Mouse (Mus musculus) gastrocnemius, postnatal 10 days (tissue): ENCODE data around the gene Lrrc45. TPM values are rescaled to one million over a fixed set of nuclear protein-coding genes. Genes with fewer than 3 reads are reported as not detected.
A peak's percentile ranks its signal among the peaks of the same experiment; 100 is the strongest.

ENCODE experiments used
- DNase-seq: peaks from one replicate; pipeline ENCODE4 v3.0.0; 2021; ENCODE audit warnings: mixed read lengths
- total RNA-seq, 2 experiments: library from RNA; stranded (reverse); gene quantifications; 2 replicates each; pipeline ENCODE4 v1.2.3; 2021

The Lrrc45 gene
- total RNA-seq, 2 experiments from 2014 or later, result 7.7 to 10.1 TPM

DNA sequence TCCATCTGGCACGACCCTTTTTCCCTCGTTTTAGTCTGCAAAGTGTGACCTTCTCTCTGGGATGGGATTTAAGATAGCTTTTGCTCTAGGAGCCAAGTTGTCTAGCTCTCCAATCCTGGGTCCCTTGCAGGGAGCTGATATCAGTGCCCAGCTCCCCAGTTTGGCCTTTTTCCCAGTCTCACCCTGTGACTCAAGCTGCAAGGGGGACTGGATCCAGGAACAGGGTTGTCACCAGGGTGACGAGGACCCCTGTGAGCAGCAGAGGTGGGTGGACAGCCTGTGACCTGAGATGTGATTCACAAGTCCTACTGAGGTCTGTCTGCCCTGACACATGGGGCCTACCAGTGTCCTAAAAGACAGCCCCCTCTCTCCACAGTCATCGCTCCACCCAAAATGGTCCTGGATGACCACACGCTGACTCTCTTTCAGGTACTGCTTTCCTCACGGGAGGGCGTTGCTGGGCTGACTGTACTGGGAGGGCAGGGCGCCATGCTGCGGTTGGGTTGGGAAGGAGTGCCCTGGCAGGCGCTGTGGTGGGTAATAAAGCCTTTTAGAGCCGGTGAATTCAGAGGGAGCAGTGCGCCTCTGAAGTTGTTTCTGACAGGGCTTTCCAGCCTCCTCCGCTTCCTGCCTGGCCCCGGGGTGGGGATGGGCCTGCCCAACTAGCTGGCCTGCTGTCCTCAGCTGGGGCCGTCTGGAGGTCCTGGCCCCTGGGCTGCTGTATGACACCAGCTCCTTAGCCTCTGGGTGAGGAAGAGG, 9.8 kb upstream of the Lrrc45 start:
- DNase-seq, result no peak

DNA sequence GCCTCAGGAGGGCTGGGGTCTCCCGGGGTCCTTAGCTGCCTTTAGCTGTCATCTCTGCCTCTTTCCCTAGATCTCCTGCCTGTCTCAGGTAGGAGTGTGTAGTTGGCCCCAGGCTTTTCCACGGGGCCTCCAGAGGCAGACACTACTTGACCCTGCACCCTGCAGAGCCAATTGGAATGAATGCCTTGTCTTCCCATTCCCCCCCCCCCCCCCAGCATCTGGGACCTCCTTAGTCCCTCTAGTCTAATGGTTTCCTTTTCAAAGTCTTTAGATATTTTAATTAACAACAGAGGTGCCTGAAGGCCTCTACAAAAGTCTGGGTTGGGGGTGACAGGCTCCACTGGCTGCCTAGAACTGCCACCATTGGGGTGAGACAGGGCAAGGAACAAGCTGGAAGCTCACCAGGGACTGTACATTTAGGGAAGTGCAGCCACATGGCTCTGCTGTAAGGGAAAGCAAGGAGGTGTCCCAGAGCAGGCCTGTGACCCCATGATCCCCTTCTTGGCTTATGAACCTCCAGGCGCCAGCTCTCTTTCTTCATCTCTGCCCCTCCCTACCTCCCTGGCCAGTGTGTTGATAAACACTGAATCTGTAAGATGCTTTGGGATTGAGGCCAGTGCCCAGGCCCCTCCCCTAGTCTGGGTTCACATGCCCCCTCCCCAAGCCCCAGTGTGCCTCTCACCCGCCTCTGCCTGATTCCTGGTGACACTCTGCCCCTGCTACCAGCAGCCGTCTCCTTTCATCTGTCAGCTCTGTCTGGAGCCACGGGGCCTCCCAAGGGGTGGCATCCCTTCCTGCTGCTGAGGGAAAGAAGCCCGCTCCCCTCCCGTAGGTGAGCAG, 9.0 kb upstream of the Lrrc45 start:
- no peak for DNase-seq

DNA sequence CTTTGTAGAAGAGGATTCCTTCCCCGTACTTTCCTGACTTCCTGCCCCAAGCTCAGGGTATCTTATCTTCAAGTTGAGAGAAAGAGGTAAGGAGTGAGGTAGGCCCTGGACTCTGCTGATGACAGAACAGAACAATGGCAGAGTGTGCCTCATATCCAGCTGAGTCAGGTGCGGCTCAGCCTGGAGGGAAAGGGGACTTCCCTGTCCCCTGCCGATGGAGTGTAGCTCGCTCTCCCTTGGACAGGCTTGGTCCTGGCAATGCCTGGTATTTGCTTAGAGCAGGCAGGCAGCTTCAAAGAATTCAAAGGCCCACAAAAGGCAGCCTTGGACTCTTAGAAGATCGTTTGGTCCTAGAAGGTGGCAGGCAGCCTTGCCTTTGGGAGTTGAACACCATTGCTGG, 7.6 kb upstream of the Lrrc45 start:
- DNase-seq, result no peak

DNA sequence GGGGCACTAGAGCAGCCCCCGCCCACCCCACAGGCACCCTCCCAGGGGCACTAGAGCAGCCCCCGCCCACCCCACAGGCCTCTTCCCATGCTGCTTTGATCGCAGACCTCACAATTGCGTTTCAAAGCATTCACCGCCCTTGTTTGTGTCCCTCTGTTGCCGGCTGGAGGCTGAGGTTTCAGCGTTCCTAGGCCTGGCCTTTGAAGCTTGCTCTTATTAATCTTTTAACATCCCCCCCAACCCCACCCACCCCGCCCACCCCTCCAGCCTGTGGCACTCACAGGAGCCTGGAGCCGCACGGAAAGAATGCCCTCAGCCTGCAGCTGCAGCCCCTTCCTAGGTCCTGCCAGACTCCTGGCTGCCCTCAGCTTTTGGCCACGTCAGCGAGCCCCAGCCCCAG, 6.5 kb upstream of the Lrrc45 start:
- DNase-seq, result no peak

DNA sequence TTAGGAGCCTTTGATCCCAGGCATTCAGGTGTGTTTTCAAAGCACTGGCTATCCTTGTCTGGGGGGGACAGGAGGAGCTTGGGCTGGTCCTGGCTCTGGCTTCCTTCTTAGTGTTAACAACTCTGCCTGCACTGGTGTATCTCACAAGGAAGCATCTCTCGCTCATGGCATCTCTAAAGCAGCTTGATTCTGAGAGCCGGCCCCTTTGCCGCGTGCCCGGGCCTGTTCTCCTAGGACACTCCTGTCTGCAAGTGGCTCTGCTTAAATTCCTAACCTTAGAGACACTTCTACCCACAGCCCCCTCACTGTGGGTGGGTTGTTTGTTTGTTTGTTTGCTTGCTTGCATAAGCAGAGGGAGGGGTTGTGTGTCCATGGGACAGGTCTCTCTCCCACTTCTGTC, 5.8 kb upstream of the Lrrc45 start:
- DNase-seq, result no peak

DNA sequence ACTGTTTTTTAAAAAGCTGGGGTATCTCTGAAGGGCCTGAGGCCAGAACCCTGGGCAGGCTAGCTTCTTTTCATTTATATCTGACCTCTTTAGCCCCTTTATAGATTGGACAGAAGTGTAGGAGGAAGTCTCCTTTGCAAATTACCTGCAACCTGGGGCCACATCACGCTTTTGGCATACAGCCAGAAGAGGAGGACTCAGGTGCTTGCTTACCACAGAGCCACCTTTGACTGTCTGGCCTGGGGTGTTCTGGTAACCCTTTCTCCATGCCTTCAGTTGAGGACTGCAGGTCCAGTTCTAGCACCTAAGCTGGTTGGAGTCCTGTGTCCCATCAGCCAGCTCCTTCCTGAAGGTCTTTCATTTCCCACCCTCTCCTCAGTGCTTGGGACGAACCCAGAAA, 4.2 kb upstream of the Lrrc45 start:
- DNase-seq, result no peak

DNA sequence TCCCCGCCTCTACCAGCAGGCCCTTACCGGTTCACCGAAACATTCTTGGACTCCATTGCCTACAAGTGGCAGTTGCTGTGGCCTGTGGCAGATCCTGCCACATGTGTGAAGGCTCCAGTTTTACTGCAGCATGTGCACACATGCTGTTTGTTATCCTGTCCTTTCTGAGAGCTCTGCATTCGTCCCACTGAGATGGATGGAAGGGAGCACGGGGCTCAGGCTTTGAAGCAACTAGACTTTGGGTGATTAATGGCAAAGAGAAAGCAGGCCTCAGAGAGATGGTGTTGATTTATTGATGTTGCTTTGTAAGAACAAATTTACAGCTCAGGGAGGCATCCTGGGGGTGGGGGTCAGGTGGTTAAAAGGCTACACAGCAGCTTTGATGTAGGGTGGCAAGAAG, 3.1 kb upstream of the Lrrc45 start:
- no peak for DNase-seq

DNA sequence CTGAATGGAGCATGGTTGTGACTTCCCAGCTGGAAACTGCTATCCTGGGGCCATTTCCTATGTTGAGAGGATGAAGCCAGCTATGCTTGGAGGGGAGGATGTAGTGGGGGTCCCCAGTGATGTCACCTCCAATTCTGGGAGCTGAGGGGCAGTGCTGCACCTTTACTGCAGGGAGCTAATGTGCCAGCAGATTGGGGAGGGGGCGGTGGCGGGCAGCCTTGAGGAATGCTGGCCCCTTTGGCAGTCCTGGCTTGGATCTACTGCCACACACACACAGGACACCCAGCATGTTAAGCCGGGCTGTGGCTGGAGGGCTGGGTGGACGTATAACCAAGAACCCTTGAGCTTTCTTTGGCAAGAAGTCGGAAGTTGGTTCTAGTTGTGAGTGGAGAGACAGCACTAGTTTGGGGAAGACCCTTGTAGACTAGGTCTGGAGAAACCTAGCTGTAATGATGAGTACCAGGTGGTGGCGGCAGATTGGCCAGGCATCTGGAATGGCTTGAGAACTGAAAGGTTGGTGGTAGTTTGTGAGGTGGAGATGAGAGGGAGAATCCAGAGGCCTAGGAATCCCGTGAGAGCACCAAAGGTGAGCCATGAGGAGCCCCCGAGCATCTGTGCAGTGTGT, 1.6 kb upstream of the Lrrc45 start:
- DNase-seq, result no peak

DNA sequence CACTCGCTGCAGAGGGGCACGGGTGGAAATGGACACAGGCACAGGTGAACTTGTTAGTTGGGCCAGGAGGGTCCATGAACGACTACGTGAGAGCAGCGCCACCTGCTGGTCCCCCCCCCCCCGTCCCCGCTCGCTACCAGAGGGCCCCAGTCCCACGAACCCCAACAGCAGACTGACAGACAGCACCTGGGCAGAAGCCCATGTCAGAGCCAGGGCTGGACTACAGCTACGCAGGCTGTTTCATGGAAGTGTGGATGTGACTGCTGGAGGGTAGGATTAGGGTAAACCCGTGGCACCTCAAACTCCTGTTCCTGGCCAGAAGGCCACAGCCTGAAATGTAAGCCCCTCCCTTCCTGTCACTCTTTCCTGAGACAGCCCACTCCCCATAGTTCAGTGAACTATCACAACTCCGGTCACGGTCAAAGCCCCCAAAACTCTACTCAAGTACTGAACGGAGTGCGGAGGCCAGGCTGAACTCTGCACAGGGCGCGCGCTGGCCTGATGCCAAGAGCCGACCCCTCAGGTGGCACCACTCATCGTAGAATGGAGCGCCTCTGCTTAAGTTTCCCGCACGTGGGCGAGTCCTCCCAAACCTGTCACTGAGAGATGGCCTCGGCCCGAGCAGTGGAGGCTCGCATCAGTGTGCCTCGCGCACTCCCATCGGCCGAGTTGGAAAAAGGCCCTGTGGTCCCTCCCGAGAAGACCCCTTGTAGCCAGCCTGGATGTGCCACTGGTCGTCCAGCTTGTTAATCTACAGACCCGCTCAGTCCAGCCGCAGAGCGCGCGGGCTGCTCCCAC, 755 bp upstream of the Lrrc45 start:
- DNase-seq, result peak; percentile 71

DNA sequence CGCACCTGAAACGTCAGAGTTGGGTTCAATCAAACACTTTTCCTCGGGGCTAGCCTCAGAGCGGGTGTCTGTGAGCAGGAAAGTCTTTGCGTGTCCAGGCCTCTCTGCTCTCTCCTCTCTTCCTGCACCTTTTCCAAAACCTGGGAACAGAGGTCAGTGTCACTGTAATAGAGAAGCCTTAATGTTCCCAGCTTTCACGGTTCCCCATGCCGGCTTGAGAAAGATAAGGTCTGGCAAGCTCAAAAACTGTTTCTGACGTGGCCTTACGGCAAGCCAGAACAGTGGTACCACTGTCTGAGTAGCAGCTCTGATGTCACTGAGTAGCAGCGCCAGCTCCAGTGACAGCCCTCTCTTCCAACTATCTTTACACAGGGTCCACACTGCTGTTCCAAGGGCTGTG, 821 bp downstream of the Lrrc45 start:
- DNase-seq, result no peak

DNA sequence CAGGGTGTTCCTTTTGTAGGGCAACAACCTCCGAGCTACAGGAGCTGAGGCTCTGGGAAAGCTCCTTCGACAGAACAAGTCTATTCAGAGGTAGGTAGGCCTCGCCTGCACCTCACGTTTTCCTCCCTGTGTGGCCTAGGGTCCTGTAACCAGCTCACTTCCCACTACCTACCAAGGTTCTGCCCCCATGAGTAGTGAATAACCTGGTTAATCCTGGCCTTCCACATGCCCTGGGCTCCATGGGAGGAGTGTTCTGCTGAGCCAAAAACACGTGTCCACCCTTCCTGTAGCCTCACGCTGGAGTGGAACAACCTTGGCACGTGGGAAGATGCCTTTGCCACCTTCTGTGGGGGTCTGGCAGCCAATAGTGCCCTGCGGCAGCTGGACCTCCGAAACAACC, 1.4 kb downstream of the Lrrc45 start:
- DNase-seq, result no peak

DNA sequence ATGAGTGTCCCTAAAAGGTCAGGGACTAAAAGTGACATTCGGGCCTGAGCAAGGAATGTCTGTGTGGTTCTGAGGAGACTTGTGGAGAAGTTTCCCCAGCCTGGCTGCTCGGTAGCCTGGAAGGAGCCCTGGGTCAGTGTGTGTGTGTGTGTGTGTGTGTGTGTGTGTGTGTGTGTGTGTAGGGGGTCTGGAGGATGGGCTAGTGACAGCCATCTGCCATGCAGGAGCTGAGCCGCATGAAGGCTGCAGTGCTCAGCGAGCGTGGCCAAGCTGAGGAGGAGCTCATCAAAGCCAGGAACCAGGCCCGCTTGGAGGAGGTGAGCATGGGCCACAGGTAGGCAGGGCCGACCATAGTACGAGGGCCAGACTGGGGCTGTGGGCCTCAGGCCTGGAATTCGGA, 5.5 kb downstream of the Lrrc45 start:
- DNase-seq, result no peak

DNA sequence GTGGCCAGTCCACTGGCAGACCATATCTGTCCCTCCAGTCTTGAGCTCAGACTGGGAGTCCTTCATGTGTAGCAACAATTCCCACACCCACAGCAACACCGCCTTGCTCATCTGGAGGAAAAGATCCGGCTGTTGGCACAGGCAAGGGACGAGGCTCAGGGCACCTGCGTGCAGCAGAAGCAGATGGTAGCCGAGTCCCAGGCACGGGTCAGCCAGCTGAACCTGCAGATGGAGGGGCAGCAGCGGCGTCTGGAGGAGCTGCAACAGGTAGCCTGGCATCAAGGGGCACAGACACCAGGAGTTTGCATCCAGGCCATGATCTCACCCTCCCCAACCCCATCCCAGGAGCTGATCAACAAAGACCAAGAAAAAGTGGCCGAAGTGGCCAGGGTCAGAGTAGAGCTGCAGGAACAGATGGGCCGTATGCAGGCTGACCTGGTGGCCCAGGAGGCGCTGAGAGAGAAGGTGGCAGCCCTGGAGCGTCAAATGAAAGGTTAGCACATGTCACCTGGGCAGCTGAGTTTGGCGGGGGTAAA, 6.2 kb downstream of the Lrrc45 start:
- no peak for DNase-seq

DNA sequence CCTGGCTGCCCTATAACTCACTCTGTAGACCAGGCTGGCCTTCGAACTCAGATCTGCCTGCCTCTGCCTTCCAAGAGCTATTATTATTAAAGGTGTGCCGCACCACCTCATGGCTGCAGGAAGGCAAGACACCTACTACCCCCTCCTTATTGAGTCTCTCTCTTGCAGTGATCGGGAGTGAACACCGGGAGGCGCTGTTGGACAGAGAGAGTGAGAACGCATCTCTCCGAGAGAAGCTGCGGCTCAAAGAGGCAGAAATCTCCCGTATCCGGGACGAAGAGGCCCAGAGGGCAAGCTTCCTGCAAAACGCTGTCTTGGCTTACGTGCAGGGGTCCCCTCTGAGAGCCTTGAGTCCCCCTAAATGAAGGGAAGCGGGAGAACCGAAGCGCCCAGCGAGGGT, 6.7 kb downstream of the Lrrc45 start:
- peak; percentile 96 for DNase-seq

DNA sequence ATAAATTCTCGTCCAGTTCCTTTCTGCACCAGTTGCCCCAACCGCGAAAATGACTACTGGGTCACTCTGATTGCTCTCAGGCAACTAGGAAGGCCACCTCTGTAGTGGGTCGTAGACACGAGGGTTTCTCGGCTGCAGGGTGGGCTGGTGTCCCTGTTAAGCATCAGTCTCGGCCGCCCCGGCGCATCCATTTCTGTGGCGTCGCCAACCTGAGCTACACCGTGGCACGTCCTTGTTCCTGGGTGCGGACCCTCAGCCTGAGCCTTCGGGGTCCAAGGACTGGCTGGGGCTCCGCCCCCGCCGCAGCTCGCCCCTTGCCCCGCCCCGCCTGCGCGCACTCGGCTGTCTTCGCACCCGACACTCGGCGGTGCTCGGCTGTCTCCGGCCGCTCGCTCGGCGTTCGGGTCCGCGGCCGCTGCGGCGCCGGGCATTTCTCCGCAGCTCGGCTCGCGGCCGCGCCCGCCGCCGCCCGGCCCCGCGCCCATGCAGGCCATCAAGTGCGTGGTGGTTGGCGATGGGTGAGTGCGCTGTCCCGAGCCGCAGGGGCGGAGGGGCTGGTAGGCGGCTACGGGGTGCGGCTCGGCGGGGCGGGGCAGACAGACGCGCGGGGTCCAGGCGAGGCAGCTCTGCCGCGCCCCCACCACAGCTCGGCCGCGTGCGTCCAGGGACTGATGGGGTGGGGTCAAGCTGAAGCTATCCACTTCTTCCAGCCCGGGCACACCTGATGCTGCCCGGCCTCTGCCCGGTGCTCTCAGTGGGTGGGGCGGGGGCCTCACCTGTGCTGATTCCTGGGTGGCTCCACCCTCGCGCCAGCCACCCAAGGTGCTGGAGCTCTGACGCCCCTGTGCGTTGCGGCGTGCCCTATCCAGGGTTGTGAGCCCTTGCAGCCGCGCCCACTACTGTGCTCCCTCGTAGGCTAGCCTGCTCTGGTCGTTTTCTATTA, 7.7 kb downstream of the Lrrc45 start, which contains the start of gene Rac3:
TSS of gene Rac3 (plus strand) at position 347 of the 943 bp plus-strand sequence.
- DNase-seq, result peak; percentile 70

DNA sequence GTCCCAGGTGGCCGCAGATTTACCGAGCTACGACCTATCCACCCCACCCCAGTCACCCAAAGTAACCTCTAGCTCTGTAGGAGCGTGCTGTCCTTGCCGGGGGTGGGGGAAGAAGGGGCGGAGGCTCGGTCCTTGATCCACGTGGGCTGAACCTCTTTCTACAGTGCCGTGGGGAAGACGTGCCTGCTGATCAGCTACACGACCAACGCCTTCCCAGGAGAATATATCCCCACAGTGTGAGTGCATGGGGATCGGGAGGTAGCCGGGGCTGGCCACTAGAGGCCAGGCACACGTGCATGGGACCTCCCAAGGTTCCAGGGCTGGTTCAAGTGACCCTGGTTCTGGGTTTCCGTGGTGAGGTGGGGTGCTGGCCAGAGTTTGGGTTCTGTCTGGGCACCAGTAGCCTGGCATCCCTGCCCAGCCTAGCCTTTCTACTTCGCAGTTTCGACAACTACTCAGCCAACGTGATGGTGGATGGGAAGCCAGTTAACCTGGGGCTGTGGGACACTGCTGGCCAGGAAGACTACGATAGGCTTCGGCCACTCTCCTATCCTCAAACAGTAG, 8.4 kb downstream of the Lrrc45 start:
- no peak for DNase-seq

DNA sequence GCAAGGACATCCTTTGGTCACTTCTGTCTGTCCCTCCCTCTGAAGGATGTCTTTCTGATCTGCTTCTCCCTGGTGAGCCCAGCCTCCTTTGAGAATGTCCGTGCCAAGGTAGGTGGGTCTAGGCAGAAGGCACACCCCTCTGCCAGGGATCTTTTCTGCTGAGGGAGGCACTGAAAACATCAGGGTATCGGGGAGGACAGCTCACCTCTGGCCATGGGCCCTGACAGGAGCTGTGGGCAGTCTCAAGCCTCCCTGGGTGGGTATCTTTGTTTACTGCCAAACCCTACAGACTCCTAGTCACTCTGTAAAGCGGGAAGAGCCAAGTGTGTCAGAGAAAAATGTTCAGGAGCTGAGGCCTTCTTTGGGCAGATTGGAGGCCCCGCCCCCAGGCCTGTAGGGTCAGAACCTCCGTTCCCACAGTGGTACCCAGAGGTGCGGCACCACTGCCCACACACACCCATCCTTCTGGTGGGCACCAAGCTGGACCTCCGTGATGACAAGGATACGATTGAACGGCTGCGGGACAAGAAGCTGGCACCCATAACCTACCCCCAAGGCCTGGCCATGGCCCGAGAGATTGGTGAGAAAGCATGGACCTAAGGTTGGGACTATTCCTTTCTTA, 9.1 kb downstream of the Lrrc45 start:
- DNase-seq, result no peak

DNA sequence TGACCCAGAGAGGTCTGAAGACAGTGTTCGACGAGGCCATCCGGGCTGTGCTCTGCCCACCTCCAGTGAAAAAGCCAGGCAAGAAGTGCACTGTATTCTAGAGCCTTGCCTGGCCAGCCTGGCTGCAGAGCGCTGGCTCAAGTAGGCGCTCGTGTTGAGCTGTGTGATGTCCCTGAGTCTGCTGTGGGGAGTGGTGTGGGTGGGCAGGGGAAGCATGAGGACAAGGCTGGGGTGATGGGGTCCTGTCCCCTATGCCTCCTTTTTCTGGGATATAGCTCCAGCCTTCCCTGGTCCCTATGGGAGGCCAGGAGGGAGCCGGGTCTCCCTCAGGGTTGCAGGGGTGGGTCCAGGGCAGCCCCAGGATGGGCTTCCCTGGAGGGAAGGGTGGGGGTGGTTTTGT, 9.8 kb downstream of the Lrrc45 start:
- no peak for DNase-seq

DNA sequence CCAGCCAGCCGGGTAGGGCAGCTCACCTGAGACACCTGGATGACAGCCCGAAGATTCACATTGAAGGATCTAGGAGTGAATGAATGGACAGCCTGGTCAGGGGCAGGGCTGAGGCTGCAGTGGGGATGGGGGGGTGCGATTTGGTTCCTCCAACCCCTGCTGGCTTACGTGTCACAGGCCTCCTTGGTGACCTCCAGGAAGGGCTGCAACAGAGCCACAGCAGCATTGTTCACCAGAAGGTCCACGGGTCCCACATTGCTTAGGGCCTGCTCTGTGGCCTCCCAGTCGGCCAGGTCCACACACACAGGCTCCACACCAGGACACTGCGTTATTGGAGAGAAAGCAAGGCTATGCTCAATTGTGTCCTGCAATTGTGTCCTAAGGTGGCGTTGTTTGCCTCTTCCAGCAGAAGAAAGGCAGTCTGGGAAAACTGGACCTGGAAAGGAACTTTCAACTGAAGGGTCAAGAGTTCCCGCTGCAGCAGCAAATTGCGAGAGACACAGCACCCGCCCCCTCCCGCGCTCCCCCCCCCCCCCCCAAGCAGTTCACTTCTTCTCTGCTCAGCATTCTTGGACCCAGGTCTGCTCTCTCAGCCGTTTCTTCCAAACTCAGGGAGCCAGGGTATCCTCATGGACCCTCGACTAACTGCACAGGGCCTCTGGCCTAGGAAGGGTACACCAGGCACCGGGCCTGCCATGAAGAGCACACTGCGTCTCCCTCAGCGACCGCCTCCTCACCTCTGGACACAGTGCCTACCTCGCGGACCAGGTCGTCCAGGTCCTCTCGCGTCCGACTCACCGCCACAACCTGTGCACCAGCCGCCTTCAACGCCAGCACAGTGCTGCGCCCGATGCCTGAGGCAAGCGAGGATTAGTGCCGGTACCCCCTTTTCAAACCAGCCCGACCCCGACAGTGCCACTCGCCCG, 12.8 kb downstream of the Lrrc45 start:
- no peak for DNase-seq
